Mouse (Mus musculus) E14TG2a.4 (cell line): ENCODE measurements at regions not wholly inside any gene's neighbourhood (a gene's known extent, or its start where the extent isn't known, plus 50 kb on each side); places are given as distances from the start of the nearest gene placed in this dataset.

Experiments used
- CTCF ChIP-seq: conservative IDR thresholded peaks from 2 replicates; pipeline ENCODE4 v1.5.1; 2014; ENCODE audit warnings: low read length
- NANOG ChIP-seq: IDR thresholded peaks from 2 replicates; pipeline ENCODE4 v1.6.1; 2014; ENCODE audit warnings: borderline replicate concordance, low read length, mixed read lengths
- POU5F1 ChIP-seq: IDR thresholded peaks from 2 replicates; pipeline ENCODE4 v1.6.1; 2014; ENCODE audit warnings: low read length, borderline replicate concordance

DNA sequence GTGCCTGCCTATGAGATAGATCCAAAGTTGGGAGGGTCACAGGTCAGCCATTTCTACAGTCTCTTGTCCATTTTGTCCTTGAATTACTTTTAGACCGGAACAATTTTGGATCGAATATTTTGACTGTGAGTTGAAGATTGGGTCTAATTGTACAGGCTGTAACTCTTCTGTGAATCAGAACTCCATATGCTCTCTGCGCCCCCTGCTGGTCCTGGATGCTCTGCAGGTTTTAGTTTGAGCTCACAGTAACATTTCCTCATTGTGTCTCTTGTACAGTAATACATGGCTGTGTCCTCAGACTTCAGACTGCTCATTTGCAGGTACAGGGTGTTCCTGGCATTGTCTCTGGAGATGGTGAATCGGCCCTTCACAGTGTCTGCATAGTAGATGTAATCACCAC lies 192.1 kb downstream of the Adam6a start:
- no peak for TF ChIP-seq NANOG
- TF ChIP-seq CTCF = peak; percentile 30
- no peak for TF ChIP-seq POU5F1
